Comparison of ENCODE assay signal across 8 mouse cellular contexts in the genomic region with DNA sequence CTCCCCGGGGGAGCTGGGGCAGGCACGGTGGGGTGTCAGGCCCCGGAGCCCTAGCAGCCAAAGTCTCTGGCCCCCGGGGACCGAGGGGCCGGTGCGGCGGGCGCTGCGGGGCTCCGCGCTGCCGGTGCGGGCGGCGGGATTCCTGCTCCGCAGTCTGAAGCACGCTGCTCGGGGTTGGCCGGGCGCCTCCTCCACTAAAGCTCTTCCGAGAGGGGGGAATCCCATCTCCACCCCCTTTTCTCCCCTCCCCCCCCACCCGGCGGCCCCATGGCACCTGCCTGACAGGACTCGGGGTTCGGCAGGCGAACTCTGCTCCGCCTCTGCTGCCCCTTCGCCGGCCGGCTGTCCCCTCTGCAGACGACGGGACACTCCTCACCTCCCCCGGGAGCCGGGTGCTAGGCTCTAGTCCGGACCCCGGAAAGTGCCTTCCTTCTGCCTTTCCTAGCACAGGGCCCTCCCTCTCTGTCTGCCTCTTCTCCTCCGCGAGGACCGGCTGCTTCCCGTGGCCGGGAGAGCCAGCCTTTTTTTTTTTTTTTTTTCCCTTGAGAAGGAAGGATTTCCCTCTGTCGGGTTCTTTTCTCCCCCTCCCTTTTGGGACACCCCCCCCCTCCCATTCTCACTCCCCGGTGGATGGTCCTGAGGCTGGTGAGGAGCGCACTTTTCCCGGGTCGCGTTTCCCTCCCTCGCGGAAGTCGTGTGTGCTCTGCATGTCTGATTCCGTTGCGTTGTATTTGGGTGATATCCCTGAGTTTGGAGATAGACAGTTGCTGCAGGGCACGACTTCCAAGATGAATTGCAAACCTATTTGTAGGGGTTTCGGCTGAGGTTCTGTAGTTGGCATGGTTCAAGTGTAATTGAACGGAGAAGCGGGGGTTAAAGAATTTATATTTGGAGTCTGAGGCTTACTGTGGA. TPM values are rescaled to one million over a fixed set of nuclear protein-coding genes. Genes with fewer than 3 reads are reported as not detected.
DNase-seq lines count a peak whose midpoint lies in the region; ATAC-seq and TF ChIP-seq lines count a peak whose summit lies in the region.

No protein-coding gene starts in this region.

- peak overlapping the region; percentile 77 for H3K4me2 ChIP-seq in kidney, embryonic 14.5 days (replicated peaks; ENCODE audit: low read depth, low read length)
- peak overlapping the region; percentile 69 for H3K4me2 ChIP-seq in stomach, embryonic 14.5 days (replicated peaks; ENCODE audit: low read depth, low read length)

- no peaks in the 10 kb centered on the region for H3K27me3 ChIP-seq in embryonic facial prominence, embryonic 10.5 days (replicated peaks; ENCODE audit: low read depth, poor library complexity, severe bottlenecking)
- H3K27me3 ChIP-seq in kidney, embryonic 14.5 days (ENCODE audit: control insufficient read depth, insufficient read depth, low read length): no peaks in the 10 kb centered on the region
- no peaks in the 10 kb centered on the region for H3K27me3 ChIP-seq in liver, adult 2 months (ENCODE audit: control insufficient read depth, insufficient read depth, low read length)
- H3K27me3 ChIP-seq in stomach, embryonic 14.5 days (ENCODE audit: control insufficient read depth, insufficient read depth, low read length): no peaks in the 10 kb centered on the region

- no peak for TF ChIP-seq POLR2A in liver, adult 2 months (IDR thresholded peaks at IDR 0.05; ENCODE audit: extremely low read depth, insufficient read depth, low read length)

- DNase-seq in layer of hippocampus, adult 11-12 months (ENCODE audit: low spot score): peak; percentile 43
- no peak for DNase-seq in layer of hippocampus, adult 9-10 months (ENCODE audit: low spot score)
- peak; percentile 61 for DNase-seq in embryonic facial prominence, embryonic 10.5 days (ENCODE audit: low spot score)
- DNase-seq in heart, adult 9 months (ENCODE audit: low spot score in 2 of 2): peak; percentile 40
- peak; percentile 46 for DNase-seq in liver, adult 2 months (ENCODE audit: extremely low read depth, low read depth, low spot score)
- peak; percentile 50 for DNase-seq in naive thymus-derived CD4-positive, alpha-beta T cell, adult 2 months (ENCODE audit: low read depth)

- TF ChIP-seq CTCF in liver, adult 2 months (IDR thresholded peaks at IDR 0.05; ENCODE audit: low read depth, low read length): no peak

- peak; percentile 23 for ATAC-seq in kidney, embryonic 14.5 days (ENCODE audit: low FRiP score, low TSS enrichment)
- peak; percentile 12 for ATAC-seq in stomach, embryonic 14.5 days (ENCODE audit: insufficient number of reproducible peaks, insufficient read depth, low FRiP score, low read depth)

- peaks cover 12% of the 10 kb centered on the region; the same call in 1 of the 2 replicates for H3K79me2 ChIP-seq in liver, adult 2 months (ENCODE audit: control insufficient read depth, insufficient read depth, low read length)

- H3K4me1 ChIP-seq in embryonic facial prominence, embryonic 10.5 days: peaks cover 13% of the 10 kb centered on the region
- H3K4me1 ChIP-seq in kidney, embryonic 14.5 days (ENCODE audit: control insufficient read depth, insufficient read depth, low read length): no peaks in the 10 kb centered on the region
- peaks cover 10% of the 10 kb centered on the region; the same call in 1 of the 2 replicates for H3K4me1 ChIP-seq in liver, adult 2 months (ENCODE audit: control insufficient read depth, insufficient read depth, low read length)
- no peaks in the 10 kb centered on the region for H3K4me1 ChIP-seq in stomach, embryonic 14.5 days (ENCODE audit: control insufficient read depth, insufficient read depth, low read length)

- peak overlapping the region; percentile 95 for H3K27ac ChIP-seq in embryonic facial prominence, embryonic 10.5 days (replicated peaks)
- peak overlapping the region; percentile 96 for H3K27ac ChIP-seq in kidney, embryonic 14.5 days (ENCODE audit: low read depth, low read length)
- H3K27ac ChIP-seq in liver, adult 2 months (replicated peaks; ENCODE audit: insufficient read depth, low read depth, low read length): peak overlapping the region; percentile 98
- peak overlapping the region; percentile 99 for H3K27ac ChIP-seq in stomach, embryonic 14.5 days (ENCODE audit: low read length)

- WGBS in embryonic facial prominence, embryonic 10.5 days: under 1% methylated on average over 56 of the region's 57 CpGs
- WGBS in kidney, embryonic 14.5 days: under 1% methylated on average over 51 of the region's 57 CpGs
- under 1% methylated on average over 57 of the region's 57 CpGs for WGBS in liver, adult 2 months
- under 1% methylated on average over 57 of the region's 57 CpGs for WGBS in stomach, embryonic 14.5 days

- no peaks in the 10 kb centered on the region for H3K36me3 ChIP-seq in embryonic facial prominence, embryonic 10.5 days (replicated peaks)
- no peaks in the 10 kb centered on the region for H3K36me3 ChIP-seq in kidney, embryonic 14.5 days (ENCODE audit: control insufficient read depth, insufficient read depth, low read length)
- H3K36me3 ChIP-seq in liver, adult 2 months (ENCODE audit: control insufficient read depth, insufficient read depth, low read length): no peaks in the 10 kb centered on the region
- H3K36me3 ChIP-seq in stomach, embryonic 14.5 days (ENCODE audit: control insufficient read depth, insufficient read depth, low read length): no peaks in the 10 kb centered on the region

- no peaks in the 10 kb centered on the region for H3K9me3 ChIP-seq in embryonic facial prominence, embryonic 10.5 days
- no peaks in the 10 kb centered on the region for H3K9me3 ChIP-seq in kidney, embryonic 14.5 days (ENCODE audit: control insufficient read depth, low read length)
- H3K9me3 ChIP-seq in stomach, embryonic 14.5 days (ENCODE audit: control insufficient read depth, low read depth, low read length): no peaks in the 10 kb centered on the region

- H3K9ac ChIP-seq in kidney, embryonic 14.5 days (ENCODE audit: low read depth, low read length): peak overlapping the region; percentile 83
- H3K9ac ChIP-seq in liver, adult 2 months (ENCODE audit: low read depth, low read length): peak overlapping the region; percentile 94
- peak overlapping the region; percentile 74 for H3K9ac ChIP-seq in stomach, embryonic 14.5 days (replicated peaks; ENCODE audit: low read depth, low read length)

- H3K4me3 ChIP-seq in embryonic facial prominence, embryonic 10.5 days: peak overlapping the region; percentile 88
- H3K4me3 ChIP-seq in kidney, embryonic 14.5 days (ENCODE audit: low read length): peak overlapping the region; percentile 94
- H3K4me3 ChIP-seq in liver, adult 2 months (ENCODE audit: insufficient read depth, low read depth, low read length): peak overlapping the region; percentile 95
- peak overlapping the region; percentile 94 for H3K4me3 ChIP-seq in stomach, embryonic 14.5 days (ENCODE audit: low read depth, low read length)

RNA-seq across cellular contexts. Expression of gene Gphn, which starts 1.1 kb away (rescaled TPM):
- 11.2 and 13.3 TPM in 2 replicates for polyA plus RNA-seq in embryonic facial prominence, embryonic 10.5 days (2016; fragmentation: Nextera tagmentation; extraction: Ambion mirVana)
- 14.9 and 17.8 TPM in 2 replicates for polyA plus RNA-seq in kidney, embryonic 14.5 days (2014; fragmentation: Nextera tagmentation; extraction: Ambion mirVana)
- total RNA-seq in liver, adult 2 months (2014; rRNA removed): 52.6 and 59.4 TPM in 2 replicates
- polyA plus RNA-seq in liver, adult 2 months (2012; rRNA removed): 31.6 and 33.5 TPM in 2 replicates
- 21.0 and 26.1 TPM in 2 replicates for polyA plus RNA-seq in stomach, embryonic 14.5 days (2014; fragmentation: Nextera tagmentation; extraction: Ambion mirVana)

RNA-seq across cellular contexts. Expression of gene Gm6657, which starts 33.2 kb away (rescaled TPM):
- not detected in 2 replicates for polyA plus RNA-seq in embryonic facial prominence, embryonic 10.5 days (2016; fragmentation: Nextera tagmentation; extraction: Ambion mirVana)
- not detected in 2 replicates for polyA plus RNA-seq in kidney, embryonic 14.5 days (2014; fragmentation: Nextera tagmentation; extraction: Ambion mirVana)
- not detected in 2 replicates for total RNA-seq in liver, adult 2 months (2014; rRNA removed)
- polyA plus RNA-seq in liver, adult 2 months (2012; rRNA removed): not detected in 2 replicates
- polyA plus RNA-seq in stomach, embryonic 14.5 days (2014; fragmentation: Nextera tagmentation; extraction: Ambion mirVana): not detected in 2 replicates
